Mouse (Mus musculus) limb, embryonic 14.5 days (tissue): Measurements from ENCODE around the gene Fbxo34. TPM values are rescaled to one million over a fixed set of nuclear protein-coding genes. Genes with fewer than 3 reads are reported as not detected.
A peak's percentile ranks its signal among the peaks of the same experiment; 100 is the strongest.

Source experiments
- ATAC-seq: fragments of 200-750 bp; cut with Nextera tagmentation; 2 replicates; pipeline ENCODE4 v1.8.0; 2017; ENCODE audit warnings: low read depth, moderate number of reproducible peaks, moderate TSS enrichment; ENCODE audit not compliant: low FRiP score
- DNase-seq: peaks from one replicate; pipeline ENCODE4 v3.0.0-alpha.2; 2015; ENCODE audit warnings: low spot score
- H3K27ac ChIP-seq: fragments of 300-500 bp; sonication (generic); replicated peaks from 2 replicates; pipeline ENCODE4 v1.5.1; 2014; ENCODE audit warnings: low read depth, mild to moderate bottlenecking, low read length, moderate library complexity, mixed read lengths
- H3K27me3 ChIP-seq: fragments of 300-500 bp; sonication (generic); 2 replicates; pipeline ENCODE4 v1.6.1; 2014; ENCODE audit warnings: low read length, mixed read lengths; ENCODE audit not compliant: control insufficient read depth, insufficient read depth
- H3K36me3 ChIP-seq: fragments of 300-500 bp; sonication (generic); 2 replicates; pipeline ENCODE4 v1.6.1; 2014; ENCODE audit warnings: mild to moderate bottlenecking, low read length, moderate library complexity, mixed read lengths; ENCODE audit not compliant: control insufficient read depth, insufficient read depth
- H3K4me1 ChIP-seq: fragments of 300-500 bp; sonication (generic); 2 replicates; pipeline ENCODE4 v1.6.1; 2014; ENCODE audit warnings: antibody characterized with exemption, low read length, mixed read lengths; ENCODE audit not compliant: control insufficient read depth, insufficient read depth
- H3K4me2 ChIP-seq: fragments of 300-500 bp; sonication (generic); replicated peaks from 2 replicates; pipeline ENCODE4 v1.6.1; 2014; ENCODE audit warnings: low read depth, mild to moderate bottlenecking, low read length, moderate library complexity; ENCODE audit not compliant: severe bottlenecking
- H3K4me3 ChIP-seq: fragments of 300-500 bp; sonication (generic); replicated peaks from 2 replicates; pipeline ENCODE4 v1.5.1; 2014; ENCODE audit warnings: low read length
- H3K9ac ChIP-seq: fragments of 300-500 bp; sonication (generic); 2 replicates; pipeline ENCODE4 v1.6.1; 2014; ENCODE audit warnings: mild to moderate bottlenecking, low read depth, low read length, moderate library complexity; ENCODE audit not compliant: severe bottlenecking
- H3K9me3 ChIP-seq: fragments of 300-500 bp; sonication (generic); 2 replicates; pipeline ENCODE4 v1.6.1; 2016; ENCODE audit warnings: low read length; ENCODE audit not compliant: control insufficient read depth
- POLR2A ChIP-seq: fragments of 200-500 bp; IDR thresholded peaks from 2 replicates; pipeline ENCODE4 v1.8.0; 2012; ENCODE audit warnings: inconsistent platforms, mild to moderate bottlenecking, moderate library complexity, borderline replicate concordance; ENCODE audit not compliant: insufficient read depth, insufficient read length; ENCODE audit errors: extremely low read depth
- WGBS: fragments of 180-500 bp; shearing (Covaris S2); extraction: QIAGEN DNeasy Blood & Tissue Kit; methylation state at CpG from one replicate; pipeline ENCODE4 v1.1.7; 2014; 5-methylcytosine and 5-hydroxymethylcytosine counted together
- polyA plus RNA-seq, 2 experiments: library from polyadenylated mRNA; depleted of rRNA in 1 of 2; stranded (reverse) in 1 of 2; unstranded in 1 of 2; fragments of >200 nt; fragmentation: Nextera tagmentation in 1 of 2; extraction: Ambion mirVana in 1 of 2; gene quantifications; 2 replicates each; pipeline versions ENCODE4 v1.2.1 to v1.2.3; 2012 to 2014

Gene Fbxo34
- polyA plus RNA-seq, 2 experiments = 19.0 to 26.0 TPM

GRCm38 (mm10) chr14:47533365-47534175, 83.3 kb downstream of the Fbxo34 start:
- no peaks in the 10 kb centered on the region for H3K9me3 ChIP-seq
- H3K27me3 ChIP-seq = no peaks in the 10 kb centered on the region
- H3K27ac ChIP-seq = 0 out of 2 replicates have a peak overlapping the region, but pooled peaks have one; percentile 15
- WGBS = 40% methylated on average over 11 of the region's 11 CpGs
- H3K4me1 ChIP-seq = peaks cover 8% of the 10 kb centered on the region; the same call in 1 of the 2 replicates
- DNase-seq (peak; percentile 63), ATAC-seq (peak; percentile 77)
- no peak for TF ChIP-seq POLR2A
- no peak overlapping the region for H3K4me2 ChIP-seq
- no peak overlapping the region for H3K4me3 ChIP-seq
- no peak overlapping the region for H3K9ac ChIP-seq
- no peaks in the 10 kb centered on the region for H3K36me3 ChIP-seq

- H3K27ac ChIP-seq = no peak overlapping the region
- H3K4me3 ChIP-seq = no peak overlapping the region
- WGBS = 79% methylated on average over 5 of the region's 5 CpGs
- H3K27me3 ChIP-seq = no peaks in the 10 kb centered on the region
- H3K36me3 ChIP-seq = no peaks in the 10 kb centered on the region
- H3K9me3 ChIP-seq = no peaks in the 10 kb centered on the region
- no peak overlapping the region for H3K9ac ChIP-seq
- H3K4me1 ChIP-seq = peaks cover 8% of the 10 kb centered on the region; the same call in 1 of the 2 replicates
- DNase-seq (no peak), ATAC-seq (no peak)
- no peak for TF ChIP-seq POLR2A
- no peak overlapping the region for H3K4me2 ChIP-seq
Measured at GRCm38 (mm10) chr14:47534176-47534525, 83.9 kb downstream of the Fbxo34 start.

- TF ChIP-seq POLR2A = no peak
- Histone ChIP-seq H3K4me3 (no peak overlapping the region), H3K27ac (no peak overlapping the region), H3K27me3 (no peaks in the 10 kb centered on the region), H3K4me1 (peaks cover 8% of the 10 kb centered on the region; the same call in 1 of the 2 replicates), H3K9ac (no peak overlapping the region), H3K4me2 (no peak overlapping the region), H3K36me3 (no peaks in the 10 kb centered on the region; the same call in 1 of the 2 replicates), H3K9me3 (no peaks in the 10 kb centered on the region)
- ATAC-seq (no peak), DNase-seq (no peak)
- 92% methylated on average over 1 of the region's 1 CpGs for WGBS
Measured at GRCm38 (mm10) chr14:47535096-47535495, 84.9 kb downstream of the Fbxo34 start.

DNA sequence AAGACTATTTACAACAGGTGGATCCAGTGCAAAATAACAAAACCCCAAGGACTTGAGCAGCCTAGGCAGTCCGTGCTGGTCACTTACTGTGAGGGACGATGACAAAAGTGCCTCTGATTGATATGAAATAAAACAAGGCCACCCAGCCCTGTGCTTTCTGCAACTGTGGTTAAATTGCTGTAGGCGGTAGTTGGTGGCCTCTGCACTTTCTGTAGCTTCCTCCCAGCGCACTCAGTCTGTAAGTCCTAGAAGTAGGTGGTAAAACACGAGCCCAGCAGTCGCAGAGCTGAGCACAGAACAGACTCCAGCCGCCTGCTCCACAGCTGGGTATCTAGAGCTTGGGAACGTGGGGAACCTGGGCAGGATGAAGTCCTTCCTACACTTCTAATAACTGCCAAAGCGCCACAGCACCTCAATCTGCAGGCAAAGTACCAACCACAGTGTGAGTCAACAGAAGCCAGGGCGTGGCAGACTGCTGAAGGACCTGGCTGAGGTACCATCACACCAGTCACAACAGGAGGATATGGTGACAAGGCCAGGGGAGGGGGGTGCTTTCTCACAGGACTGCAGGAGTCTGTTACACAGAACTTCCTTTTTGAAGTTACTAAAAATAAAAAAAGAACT, 91.2 kb downstream of the Fbxo34 start:
- no peak for TF ChIP-seq POLR2A
- WGBS = 92% methylated on average over 10 of the region's 10 CpGs
- no peak overlapping the region for H3K9ac ChIP-seq
- H3K9me3 ChIP-seq = no peaks in the 10 kb centered on the region
- no peaks in the 10 kb centered on the region for H3K4me1 ChIP-seq
- H3K4me2 ChIP-seq = no peak overlapping the region
- no peak for ATAC-seq
- DNase-seq = no peak
- H3K4me3 ChIP-seq = no peak overlapping the region
- H3K36me3 ChIP-seq = peaks cover 47% of the 10 kb centered on the region
- no peak overlapping the region for H3K27ac ChIP-seq
- H3K27me3 ChIP-seq = no peaks in the 10 kb centered on the region

- no peak overlapping the region for H3K4me2 ChIP-seq
- 94% methylated on average over 3 of the region's 3 CpGs for WGBS
- TF ChIP-seq POLR2A = no peak
- no peaks in the 10 kb centered on the region for H3K4me1 ChIP-seq
- ATAC-seq (no peak), DNase-seq (no peak)
- H3K36me3 ChIP-seq = peaks cover 55% of the 10 kb centered on the region
- no peaks in the 10 kb centered on the region for H3K9me3 ChIP-seq
- H3K4me3 ChIP-seq = no peak overlapping the region
- no peaks in the 10 kb centered on the region for H3K27me3 ChIP-seq
- H3K27ac ChIP-seq = no peak overlapping the region
- no peak overlapping the region for H3K9ac ChIP-seq
Measured at GRCm38 (mm10) chr14:47542283-47542682, 92.1 kb downstream of the Fbxo34 start.
